Mouse (Mus musculus) bone marrow macrophage, adult 2 months (primary cell): ENCODE results near the gene Pik3cd.

Experiments used
- CTCF ChIP-seq: IDR thresholded peaks from 2 replicates; pipeline ENCODE4 v1.5.1; 2012; ENCODE audit warnings: low read depth, mild to moderate bottlenecking, low read length, moderate library complexity
- POLR2A ChIP-seq: IDR thresholded peaks from 2 replicates; pipeline ENCODE4 v1.6.1; 2012; ENCODE audit warnings: mild to moderate bottlenecking, low read depth, low read length, borderline replicate concordance

GRCm38 (mm10) chr4:149635915-149636415 lies 66.4 kb downstream of the Pik3cd start:
- TF ChIP-seq POLR2A (no peak), CTCF (no peak)
